Mouse (Mus musculus): ENCODE data around the gene Tardbp. TPM values are rescaled to one million over a fixed set of nuclear protein-coding genes. Genes with fewer than 3 reads are reported as not detected.

The Tardbp gene
- polyA plus RNA-seq, 1 experiment from 2014 or later = 216 TPM

- in situ Hi-C loops (cut with MboI; ENCODE audit: low pct_unique_long_range_greater_than_20kb) = no loop called here
- DNase-seq (ENCODE audit: low read depth, low spot score) (no peak), ATAC-seq (no peak)
- ChIA-PET POLR2A (no interaction called here), CTCF (no interaction called here)
- H3K27me3 ChIP-seq = no peaks in the 10 kb centered on the region
- no peak for TF ChIP-seq CTCF (IDR thresholded peaks at IDR 0.05)
Observed at GRCm38 (mm10) chr4:148612557-148612956, 14.3 kb downstream of the Tardbp start.

GRCm38 (mm10) chr4:148610631-148611364 lies 16.0 kb downstream of the Tardbp start:
- no peaks in the 10 kb centered on the region for H3K27me3 ChIP-seq
- ChIA-PET CTCF (interaction anchor here (1.3 kb wide), 1 partner anchor 19 kb away, joined by 3 read pairs; the partner anchor contains the start of gene Srm), POLR2A (no interaction called here)
- DNase-seq (ENCODE audit: low read depth, low spot score) (no peak), ATAC-seq (no peak)
- in situ Hi-C loops (cut with MboI; ENCODE audit: low pct_unique_long_range_greater_than_20kb) = no loop called here
- no peak for TF ChIP-seq CTCF (IDR thresholded peaks at IDR 0.05)

- no peak for ATAC-seq
- H3K27me3 ChIP-seq = no peaks in the 10 kb centered on the region
- CTCF ChIA-PET = interaction anchor here (1.9 kb wide), 1 partner anchor 19 kb away, joined by 4 read pairs; the partner anchor contains the start of gene Srm
- DNase-seq (ENCODE audit: low read depth, low spot score) = no peak
- POLR2A ChIA-PET = no interaction called here
- in situ Hi-C loops (cut with MboI; ENCODE audit: low pct_unique_long_range_greater_than_20kb) = no loop called here
- TF ChIP-seq CTCF (IDR thresholded peaks at IDR 0.05) = no peak
Observed at GRCm38 (mm10) chr4:148609805-148610204, 17.0 kb downstream of the Tardbp start.

- H3K27me3 ChIP-seq = no peaks in the 10 kb centered on the region
- DNase-seq (ENCODE audit: low read depth, low spot score) (no peak), ATAC-seq (no peak)
- in situ Hi-C loops (cut with MboI; ENCODE audit: low pct_unique_long_range_greater_than_20kb) = no loop called here
- peak; percentile 82 for TF ChIP-seq CTCF (IDR thresholded peaks at IDR 0.05)
- CTCF ChIA-PET = interaction anchor here (0.7 to 1.9 kb wide), 7 partner anchors 12 to 438 kb away, joined by 3 to 4 read pairs (median 3); partner anchors contain the start of genes Srm and Tardbp
- POLR2A ChIA-PET = no interaction called here
Observed at GRCm38 (mm10) chr4:148607758-148608157, 19.1 kb downstream of the Tardbp start.

- H3K27me3 ChIP-seq = no peaks in the 10 kb centered on the region
- DNase-seq (ENCODE audit: low read depth, low spot score) (no peak), ATAC-seq (no peak)
- TF ChIP-seq CTCF (IDR thresholded peaks at IDR 0.05) = peak; percentile 76
- CTCF ChIA-PET = interaction anchor here (1.1 to 2.1 kb wide), 2 partner anchors 12 to 14 kb away, joined by 4 to 6 read pairs; partner anchors contain the start of gene Srm
- in situ Hi-C loops (cut with MboI; ENCODE audit: low pct_unique_long_range_greater_than_20kb) = loop anchor here (5.0 kb wide), 1 partner anchor 432 kb away; no protein-coding TSS in a partner anchor
- POLR2A ChIA-PET = no interaction called here
Observed at GRCm38 (mm10) chr4:148604541-148605165, 22.2 kb downstream of the Tardbp start.

- no peak for TF ChIP-seq CTCF (IDR thresholded peaks at IDR 0.05)
- POLR2A ChIA-PET = no interaction called here
- no peak for ATAC-seq
- DNase-seq (ENCODE audit: low read depth, low spot score) = no peak
- H3K27me3 ChIP-seq = no peaks in the 10 kb centered on the region
- in situ Hi-C loops (cut with MboI; ENCODE audit: low pct_unique_long_range_greater_than_20kb) = loop anchor here (5.0 kb wide), 1 partner anchor 432 kb away; no protein-coding TSS in a partner anchor
- CTCF ChIA-PET = interaction anchor here (1.1 to 2.1 kb wide), 2 partner anchors 11 to 13 kb away, joined by 4 to 6 read pairs; partner anchors contain the start of gene Srm
Observed at GRCm38 (mm10) chr4:148604141-148604540, 22.7 kb downstream of the Tardbp start.

- in situ Hi-C loops (cut with MboI; ENCODE audit: low pct_unique_long_range_greater_than_20kb) = loop anchor here (5.0 kb wide), 1 partner anchor 431 kb away; no protein-coding TSS in a partner anchor
- POLR2A ChIA-PET = no interaction called here
- DNase-seq (ENCODE audit: low read depth, low spot score) = no peak
- no peak for ATAC-seq
- no peaks in the 10 kb centered on the region for H3K27me3 ChIP-seq
- CTCF ChIA-PET = interaction anchor here (2.1 kb wide), 1 partner anchor 11 kb away, joined by 6 read pairs; no protein-coding TSS in a partner anchor
- no peak for TF ChIP-seq CTCF (IDR thresholded peaks at IDR 0.05)
Observed at GRCm38 (mm10) chr4:148603376-148604139, 23.3 kb downstream of the Tardbp start.

- ChIA-PET POLR2A (no interaction called here), CTCF (no interaction called here)
- in situ Hi-C loops (cut with MboI; ENCODE audit: low pct_unique_long_range_greater_than_20kb) = loop anchor here (5.0 kb wide), 1 partner anchor 430 kb away; no protein-coding TSS in a partner anchor
- H3K27me3 ChIP-seq = no peaks in the 10 kb centered on the region
- ATAC-seq (no peak), DNase-seq (ENCODE audit: low read depth, low spot score) (no peak)
- no peak for TF ChIP-seq CTCF (IDR thresholded peaks at IDR 0.05)
Observed at GRCm38 (mm10) chr4:148602357-148603120, 24.3 kb downstream of the Tardbp start, which contains the start of gene Masp2. Gene Masp2, plus strand, starts transcription at chr4:148602554.

- POLR2A ChIA-PET = no interaction called here
- DNase-seq (ENCODE audit: low read depth, low spot score) (no peak), ATAC-seq (no peak)
- CTCF ChIA-PET = no interaction called here
- H3K27me3 ChIP-seq = no peaks in the 10 kb centered on the region
- no peak for TF ChIP-seq CTCF (IDR thresholded peaks at IDR 0.05)
- in situ Hi-C loops (cut with MboI; ENCODE audit: low pct_unique_long_range_greater_than_20kb) = loop anchor here (5.0 kb wide), 1 partner anchor 430 kb away; no protein-coding TSS in a partner anchor
Observed at GRCm38 (mm10) chr4:148601871-148602270, 24.9 kb downstream of the Tardbp start.
